Mouse (Mus musculus) kidney, adult 2 months (tissue): ENCODE results near the gene Cd180. TPM values are rescaled to one million over a fixed set of nuclear protein-coding genes. Genes with fewer than 3 reads are reported as not detected.
A peak's percentile ranks its signal among the peaks of the same experiment; 100 is the strongest.

Experiments used
- DNase-seq: peaks from one replicate; pipeline ENCODE4 v3.0.0; 2021
- H3K27ac ChIP-seq: fragments of 200-500 bp; 2 replicates; pipeline ENCODE4 v1.5.1; 2012; ENCODE audit warnings: low read depth, low read length, control low read depth, inconsistent platforms; ENCODE audit not compliant: insufficient read depth
- H3K27me3 ChIP-seq: fragments of 200-500 bp; replicated peaks from 2 replicates; pipeline ENCODE4 v1.6.1; 2012; ENCODE audit warnings: mild to moderate bottlenecking, moderate library complexity, low read length, inconsistent platforms; ENCODE audit not compliant: control insufficient read depth, insufficient read depth
- H3K36me3 ChIP-seq: fragments of 200-500 bp; 2 replicates; pipeline ENCODE4 v1.6.1; 2012; ENCODE audit warnings: mild to moderate bottlenecking, moderate library complexity, low read length, inconsistent platforms; ENCODE audit not compliant: control insufficient read depth, insufficient read depth
- H3K4me1 ChIP-seq: fragments of 200-500 bp; 2 replicates; pipeline ENCODE4 v1.6.1; 2011; ENCODE audit warnings: low read length; ENCODE audit not compliant: control insufficient read depth, insufficient read depth
- H3K4me3 ChIP-seq: fragments of 200-500 bp; 2 replicates; pipeline ENCODE4 v1.5.1; 2011; ENCODE audit warnings: mild to moderate bottlenecking, low read depth, low read length, control low read depth; ENCODE audit not compliant: insufficient read depth
- CTCF ChIP-seq: fragments of 200-500 bp; conservative IDR thresholded peaks from 2 replicates; pipeline ENCODE4 v1.5.1; 2011; ENCODE audit warnings: low read depth, mild to moderate bottlenecking, control low read depth, low read length, moderate library complexity, mixed read lengths; ENCODE audit not compliant: insufficient read depth, insufficient read length
- POLR2A ChIP-seq: fragments of 200-500 bp; IDR thresholded peaks from one replicate; pipeline ENCODE4 v1.6.1; 2011; ENCODE audit warnings: low read depth, low read length, control low read depth
- WGBS: fragments of 180-500 bp; shearing (Covaris S2); methylation state at CpG from one replicate; pipeline ENCODE4 v1.1.7; 2018; 5-methylcytosine and 5-hydroxymethylcytosine counted together
- polyA plus RNA-seq: library from polyadenylated mRNA; depleted of rRNA; stranded (reverse); fragments of >200 nt; gene quantifications from 2 replicates; pipeline ENCODE4 v1.2.3, GENCODE M21; 2012

Gene Cd180
- polyA plus RNA-seq, 1 experiment: 2.1 TPM

DNA sequence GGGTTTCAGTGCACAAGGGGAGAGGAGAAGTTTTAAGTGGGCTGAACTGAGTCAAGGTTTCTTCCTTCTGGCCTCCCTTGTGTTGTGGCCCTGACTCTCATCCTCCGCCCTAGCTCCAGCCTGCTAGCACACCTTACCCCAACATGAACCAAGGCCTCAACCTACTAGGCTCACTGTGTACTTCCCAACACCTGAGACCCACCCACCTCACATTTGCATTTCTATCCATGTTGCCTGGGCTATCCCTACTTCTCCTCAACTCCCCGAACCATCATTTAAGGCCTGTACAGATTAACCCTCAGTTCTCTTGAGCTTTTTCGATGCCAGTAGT is 51.9 kb downstream of the Cd180 start:
- Histone ChIP-seq H3K27me3 (no peaks in the 10 kb centered on the region), H3K36me3 (peaks cover 2% of the 10 kb centered on the region), H3K4me1 (no peaks in the 10 kb centered on the region), H3K4me3 (no peak overlapping the region), H3K27ac (no peak overlapping the region)
- DNase-seq: no peak
- TF ChIP-seq CTCF: no peak
- no peak for TF ChIP-seq POLR2A
- WGBS: 99% methylated on average over 3 of the region's 3 CpGs

DNA sequence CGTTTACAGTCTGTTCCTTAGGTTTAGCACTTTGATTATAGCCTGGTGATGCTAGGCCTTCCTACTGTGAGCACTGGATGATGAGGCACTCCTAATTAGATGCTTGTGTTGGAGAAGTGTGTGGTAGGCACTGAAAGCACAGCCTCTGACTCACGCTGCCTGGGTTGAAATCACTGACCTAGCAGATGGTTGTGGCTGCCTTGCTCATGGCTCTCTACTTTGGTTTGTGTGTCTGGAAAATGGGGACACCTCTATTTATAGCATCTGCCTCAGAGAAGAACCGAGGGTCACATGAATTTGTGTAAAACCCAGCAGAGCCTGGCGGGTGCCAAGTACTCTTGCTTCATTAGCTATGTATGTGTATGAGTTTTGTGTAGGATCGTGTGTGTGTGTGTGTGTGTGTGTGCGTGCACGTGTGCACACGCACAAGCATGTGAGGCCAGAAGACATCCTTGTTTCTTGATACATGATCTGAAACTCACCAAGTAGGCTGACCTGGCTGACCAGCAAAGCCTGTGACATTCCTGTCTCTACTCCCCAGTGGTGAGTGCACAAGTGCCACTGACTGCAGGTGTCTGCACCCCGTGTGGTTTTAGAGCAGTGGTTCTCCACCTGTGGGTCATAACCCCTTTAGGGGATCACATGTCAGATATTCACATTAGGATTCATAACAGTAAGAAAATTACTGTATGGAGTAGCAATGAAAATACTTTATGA is 52.4 kb downstream of the Cd180 start:
- no peaks in the 10 kb centered on the region for H3K4me1 ChIP-seq
- no peak for DNase-seq
- no peak overlapping the region for H3K4me3 ChIP-seq
- 84% methylated on average over 9 of the region's 9 CpGs for WGBS
- no peaks in the 10 kb centered on the region for H3K27me3 ChIP-seq
- TF ChIP-seq CTCF (no peak), POLR2A (no peak)
- H3K36me3 ChIP-seq: peaks cover 2% of the 10 kb centered on the region
- H3K27ac ChIP-seq: no peak overlapping the region

DNA sequence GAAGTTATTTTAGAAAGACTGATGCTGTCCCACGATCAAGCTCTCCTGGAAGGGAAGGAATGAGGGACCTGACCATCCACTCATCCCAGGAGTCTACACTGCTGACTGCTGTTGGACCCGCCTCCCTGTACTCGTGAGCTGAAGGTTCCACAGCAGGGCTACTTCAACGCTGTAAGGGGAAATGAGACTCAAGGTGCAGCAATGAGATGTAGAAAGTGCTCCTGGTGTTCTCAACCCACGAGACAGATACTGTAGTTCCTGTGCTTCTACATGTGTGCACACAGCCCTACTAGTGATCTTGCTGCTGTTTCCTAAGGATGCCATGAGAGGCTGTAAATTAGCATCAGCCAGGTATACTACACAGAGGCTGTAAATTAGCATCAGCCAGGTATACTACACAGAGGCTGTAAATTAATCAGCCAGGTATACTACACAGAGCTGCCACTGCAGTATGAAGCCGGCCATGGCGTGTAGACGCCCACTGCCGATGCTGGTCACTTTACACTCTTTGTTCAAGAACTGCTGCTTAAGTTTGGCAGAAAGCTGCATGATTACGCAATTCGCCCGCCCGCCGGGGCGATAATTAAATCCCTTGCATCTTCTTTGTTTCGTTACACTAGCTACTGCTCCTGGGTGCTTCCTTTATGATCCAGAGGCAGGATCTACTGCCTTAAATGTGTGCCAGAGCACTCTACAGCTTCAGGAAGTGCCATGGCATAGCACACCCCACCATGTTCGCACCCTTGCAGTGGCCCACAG is 53.6 kb downstream of the Cd180 start:
- H3K4me3 ChIP-seq: no peak overlapping the region

DNA sequence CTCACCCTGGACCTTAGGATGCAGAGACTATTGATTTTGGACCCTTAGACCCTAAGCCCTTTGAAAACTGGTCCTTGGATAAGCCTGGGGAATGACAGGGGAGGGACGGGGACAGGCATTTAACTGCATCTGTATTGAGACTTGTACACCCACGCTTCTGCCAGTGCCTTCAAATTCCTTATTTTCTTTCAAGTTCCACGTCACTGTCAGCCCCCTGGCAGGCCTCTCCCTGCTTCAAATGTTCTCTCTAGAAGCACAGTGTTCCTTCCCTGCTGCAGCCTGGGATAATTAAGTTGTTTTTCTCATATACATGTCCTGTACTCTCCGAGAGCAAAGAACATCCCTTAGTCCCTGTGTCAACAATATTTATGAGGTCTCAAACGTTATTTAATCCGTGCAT is 55.8 kb downstream of the Cd180 start:
- no peak for DNase-seq
- TF ChIP-seq CTCF (no peak), POLR2A (no peak)
- Histone ChIP-seq H3K36me3 (peaks cover 4% of the 10 kb centered on the region), H3K4me1 (no peaks in the 10 kb centered on the region), H3K27me3 (no peaks in the 10 kb centered on the region), H3K27ac (no peak overlapping the region), H3K4me3 (no peak overlapping the region)
- WGBS: 67% methylated on average over 6 of the region's 6 CpGs

More for the DNA sequence above, 53.6 kb downstream of the Cd180 start:
- DNase-seq: peak; percentile 8
- no peak for TF ChIP-seq CTCF
- no peak for TF ChIP-seq POLR2A
- H3K27ac ChIP-seq: no peak overlapping the region
- no peaks in the 10 kb centered on the region for H3K4me1 ChIP-seq
- H3K36me3 ChIP-seq: peaks cover 2% of the 10 kb centered on the region; the same call in 1 of the 2 replicates
- no peaks in the 10 kb centered on the region for H3K27me3 ChIP-seq
- 81% methylated on average over 17 of the region's 17 CpGs for WGBS

DNA sequence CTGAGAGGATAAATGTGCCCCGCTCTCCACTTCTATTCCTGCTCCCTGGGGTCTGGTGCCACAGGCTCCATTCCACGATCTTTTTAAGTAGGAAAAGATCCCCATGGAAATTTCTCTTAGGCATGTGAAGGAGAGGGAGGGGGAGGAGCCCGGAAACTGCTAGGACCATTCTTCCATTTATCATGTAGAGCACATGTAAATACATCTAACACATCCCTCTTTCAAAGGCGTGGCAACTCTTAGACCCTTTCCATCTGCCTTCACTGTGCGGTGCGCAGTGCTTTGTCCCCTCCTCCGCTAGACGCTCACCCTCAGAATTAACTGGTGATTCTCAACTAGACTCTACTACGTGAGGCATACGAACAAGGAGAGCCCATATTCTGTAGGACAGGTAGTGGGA is 56.5 kb downstream of the Cd180 start:
- TF ChIP-seq POLR2A: no peak
- no peak for TF ChIP-seq CTCF
- no peaks in the 10 kb centered on the region for H3K27me3 ChIP-seq
- no peaks in the 10 kb centered on the region for H3K4me1 ChIP-seq
- H3K36me3 ChIP-seq: peaks cover 4% of the 10 kb centered on the region
- DNase-seq: no peak
- WGBS: 93% methylated on average over 10 of the region's 10 CpGs
- H3K4me3 ChIP-seq: no peak overlapping the region
- H3K27ac ChIP-seq: no peak overlapping the region

DNA sequence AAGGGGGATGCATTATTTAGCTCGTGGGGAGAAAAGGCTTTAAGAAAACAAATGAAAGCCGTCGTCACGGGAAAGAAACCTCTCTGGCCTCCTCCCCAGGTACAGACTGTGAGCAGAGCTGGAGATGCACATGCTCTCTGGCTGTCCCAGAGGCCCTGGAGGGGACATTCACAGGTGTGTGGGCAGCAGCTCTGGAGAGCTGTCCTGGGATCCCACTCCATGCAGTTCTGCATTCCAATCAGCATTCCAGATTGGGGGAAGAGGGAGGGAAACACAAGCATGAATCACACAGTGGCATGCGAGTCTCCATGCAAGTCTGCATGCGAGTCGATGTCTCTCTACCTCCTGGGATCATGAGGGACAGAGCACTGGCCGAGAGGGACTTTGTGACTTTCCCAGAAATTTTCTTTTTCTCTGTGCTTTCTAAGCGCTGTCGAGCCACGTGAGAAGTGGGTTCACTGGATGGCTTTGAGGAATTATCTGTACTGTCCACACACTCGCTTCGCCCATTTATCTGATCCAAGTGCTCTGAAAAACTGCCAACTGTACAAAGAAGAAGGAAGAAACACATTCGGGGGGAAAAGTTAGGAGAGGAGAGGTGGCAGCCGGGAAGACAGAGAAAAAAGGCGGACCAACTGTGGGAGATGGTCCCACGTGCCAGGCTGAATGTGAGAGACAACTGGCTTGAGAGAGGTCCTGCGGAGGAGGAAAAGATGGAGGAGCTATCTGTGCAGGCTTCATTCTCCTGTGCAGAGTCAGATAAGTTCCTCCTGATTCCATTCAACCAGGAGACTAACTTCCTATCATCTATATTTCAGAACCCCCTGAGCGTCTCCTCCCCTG is 60.6 kb downstream of the Cd180 start:
- Histone ChIP-seq H3K4me3 (no peak overlapping the region), H3K4me1 (no peaks in the 10 kb centered on the region), H3K36me3 (peaks cover 4% of the 10 kb centered on the region), H3K27ac (no peak overlapping the region), H3K27me3 (no peaks in the 10 kb centered on the region)
- DNase-seq: no peak
- WGBS: 76% methylated on average over 19 of the region's 19 CpGs
- no peak for TF ChIP-seq POLR2A
- no peak for TF ChIP-seq CTCF

DNA sequence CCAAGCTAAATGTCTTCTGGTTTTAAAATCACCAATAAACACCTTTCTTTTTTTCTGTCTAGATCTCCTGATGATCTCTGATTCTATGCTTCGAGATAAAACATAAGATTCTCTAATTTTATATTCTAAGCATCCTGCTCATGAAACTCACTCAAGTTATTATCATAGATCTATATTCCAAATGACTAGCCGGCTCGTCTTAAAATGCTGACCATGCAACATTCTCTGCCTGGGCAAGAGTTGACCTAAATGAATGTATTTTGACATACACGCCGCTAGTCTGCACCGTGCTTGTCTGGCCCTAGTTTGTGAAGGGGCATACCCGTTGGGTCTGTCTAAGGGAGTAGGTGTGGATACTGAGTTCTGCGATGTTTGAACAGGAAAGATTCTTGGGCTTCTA is 61.8 kb downstream of the Cd180 start:
- Histone ChIP-seq H3K27me3 (no peaks in the 10 kb centered on the region), H3K4me3 (no peak overlapping the region), H3K27ac (no peak overlapping the region), H3K36me3 (peaks cover 2% of the 10 kb centered on the region), H3K4me1 (no peaks in the 10 kb centered on the region)
- DNase-seq: no peak
- TF ChIP-seq CTCF: no peak
- WGBS: 93% methylated on average over 8 of the region's 8 CpGs
